Mouse (Mus musculus) stomach, postnatal 0 days (tissue): ENCODE measurements around the gene Ncam2. TPM values are rescaled to one million over a fixed set of nuclear protein-coding genes. Genes with fewer than 3 reads are reported as not detected.

Experiments
- ATAC-seq: fragments of 200-750 bp; cut with Nextera tagmentation; 2 replicates; pipeline ENCODE4 v1.8.0; 2017; ENCODE audit not compliant: low FRiP score, low TSS enrichment
- DNase-seq: peaks from one replicate; pipeline ENCODE4 v3.0.0-alpha.2; 2016; ENCODE audit warnings: low spot score
- H3K27ac ChIP-seq: fragments of 300-500 bp; sonication (generic); replicated peaks from 2 replicates; pipeline ENCODE4 v1.5.1; 2014; ENCODE audit warnings: mild to moderate bottlenecking, control low read depth
- H3K27me3 ChIP-seq: fragments of 300-500 bp; sonication (generic); 2 replicates; pipeline ENCODE4 v1.6.1; 2014; ENCODE audit warnings: low read length; ENCODE audit not compliant: control insufficient read depth, insufficient read depth
- H3K36me3 ChIP-seq: fragments of 300-500 bp; sonication (generic); 2 replicates; pipeline ENCODE4 v1.6.1; 2014; ENCODE audit warnings: low read length, mixed read lengths; ENCODE audit not compliant: control insufficient read depth, insufficient read depth
- H3K4me1 ChIP-seq: fragments of 300-500 bp; sonication (generic); replicated peaks from 2 replicates; pipeline ENCODE4 v1.6.1; 2014; ENCODE audit warnings: antibody characterized with exemption; ENCODE audit not compliant: control insufficient read depth, insufficient read depth
- H3K4me2 ChIP-seq: fragments of 300-500 bp; sonication (generic); replicated peaks from 2 replicates; pipeline ENCODE4 v1.6.1; 2014; ENCODE audit warnings: low read depth, mild to moderate bottlenecking, control low read depth, moderate library complexity
- H3K4me3 ChIP-seq: fragments of 300-500 bp; sonication (generic); 2 replicates; pipeline ENCODE4 v1.5.1; 2014; ENCODE audit warnings: low read depth, low read length, control low read depth
- H3K9ac ChIP-seq: fragments of 300-500 bp; sonication (generic); 2 replicates; pipeline ENCODE4 v1.6.1; 2014; ENCODE audit warnings: mild to moderate bottlenecking, low read length, control low read depth, mixed read lengths
- H3K9me3 ChIP-seq: fragments of 300-500 bp; sonication (generic); 2 replicates; pipeline ENCODE4 v1.6.1; 2016; ENCODE audit warnings: low read length; ENCODE audit not compliant: control insufficient read depth
- CTCF ChIP-seq: IDR thresholded peaks from 2 replicates; pipeline ENCODE4 v1.5.1; 2016; ENCODE audit warnings: antibody characterized with exemption, low read depth, mild to moderate bottlenecking, moderate library complexity
- EP300 ChIP-seq: optimal IDR thresholded peaks from 2 replicates; pipeline ENCODE3; 2016; ENCODE audit warnings: antibody characterized with exemption
- WGBS: fragments of 180-500 bp; shearing (Covaris S2); extraction: QIAGEN DNeasy Blood & Tissue Kit; methylation state at CpG from one replicate; pipeline ENCODE4 v1.1.7; 2014; 5-methylcytosine and 5-hydroxymethylcytosine counted together
- polyA plus RNA-seq: library from polyadenylated mRNA; unstranded; fragments of >200 nt; fragmentation: Nextera tagmentation; extraction: Ambion mirVana; gene quantifications from 2 replicates; pipeline ENCODE4 v1.2.1, GENCODE M21; 2015

Ncam2 gene
- polyA plus RNA-seq, 1 experiment from 2014 or later, result 1.3 TPM

GRCm38 (mm10) chr16:81204405-81205034, 4.0 kb downstream of the Ncam2 start:
- DNase-seq (no peak), ATAC-seq (no peak)
- Histone ChIP-seq H3K27ac (no peak overlapping the region), H3K4me2 (no peak overlapping the region), H3K4me1 (no peaks in the 10 kb centered on the region), H3K27me3 (no peaks in the 10 kb centered on the region), H3K36me3 (no peaks in the 10 kb centered on the region), H3K9ac (no peak overlapping the region), H3K9me3 (no peaks in the 10 kb centered on the region), H3K4me3 (no peak overlapping the region)
- WGBS, result 76% methylated on average over 12 of the region's 12 CpGs
- no peak for TF ChIP-seq EP300
- TF ChIP-seq CTCF, result no peak

GRCm38 (mm10) chr16:81221176-81221575, 20.7 kb downstream of the Ncam2 start:
- no peak for TF ChIP-seq EP300
- Histone ChIP-seq H3K27ac (no peak overlapping the region), H3K4me2 (no peak overlapping the region), H3K9ac (no peak overlapping the region), H3K4me1 (no peaks in the 10 kb centered on the region), H3K36me3 (no peaks in the 10 kb centered on the region), H3K9me3 (no peaks in the 10 kb centered on the region), H3K4me3 (no peak overlapping the region), H3K27me3 (no peaks in the 10 kb centered on the region)
- 83% methylated on average over 3 of the region's 3 CpGs for WGBS
- DNase-seq (no peak), ATAC-seq (no peak)

- Histone ChIP-seq H3K4me1 (no peaks in the 10 kb centered on the region), H3K27me3 (no peaks in the 10 kb centered on the region), H3K4me2 (no peak overlapping the region), H3K9me3 (no peaks in the 10 kb centered on the region), H3K4me3 (no peak overlapping the region), H3K9ac (no peak overlapping the region), H3K27ac (no peak overlapping the region), H3K36me3 (no peaks in the 10 kb centered on the region)
- WGBS, result 53% methylated on average over 1 of the region's 1 CpGs
- TF ChIP-seq CTCF (no peak), EP300 (no peak)
- DNase-seq (no peak), ATAC-seq (no peak)
Measured at GRCm38 (mm10) chr16:81223841-81224240, 23.3 kb downstream of the Ncam2 start.

GRCm38 (mm10) chr16:81224253-81224652, 23.8 kb downstream of the Ncam2 start:
- ATAC-seq (no peak), DNase-seq (no peak)
- no peaks in the 10 kb centered on the region for H3K27me3 ChIP-seq
- H3K4me1 ChIP-seq, result no peaks in the 10 kb centered on the region
- TF ChIP-seq CTCF, result no peak
- no peak for TF ChIP-seq EP300
- no peak overlapping the region for H3K9ac ChIP-seq
- no peaks in the 10 kb centered on the region for H3K36me3 ChIP-seq
- no peak overlapping the region for H3K4me3 ChIP-seq
- H3K27ac ChIP-seq, result no peak overlapping the region
- no peak overlapping the region for H3K4me2 ChIP-seq
- no peaks in the 10 kb centered on the region for H3K9me3 ChIP-seq

- ATAC-seq (no peak), DNase-seq (no peak)
- Histone ChIP-seq H3K9me3 (no peaks in the 10 kb centered on the region), H3K4me1 (no peaks in the 10 kb centered on the region), H3K27ac (no peak overlapping the region), H3K4me3 (no peak overlapping the region), H3K36me3 (no peaks in the 10 kb centered on the region), H3K27me3 (no peaks in the 10 kb centered on the region), H3K9ac (no peak overlapping the region), H3K4me2 (no peak overlapping the region)
- TF ChIP-seq EP300 (no peak), CTCF (no peak)
Measured at GRCm38 (mm10) chr16:81254875-81255274, 54.4 kb downstream of the Ncam2 start.

GRCm38 (mm10) chr16:81260429-81260828, 59.9 kb downstream of the Ncam2 start:
- Histone ChIP-seq H3K36me3 (no peaks in the 10 kb centered on the region), H3K27ac (no peak overlapping the region), H3K4me2 (no peak overlapping the region), H3K27me3 (no peaks in the 10 kb centered on the region), H3K9ac (no peak overlapping the region), H3K4me1 (no peaks in the 10 kb centered on the region), H3K9me3 (no peaks in the 10 kb centered on the region), H3K4me3 (no peak overlapping the region)
- WGBS, result 36% methylated on average over 2 of the region's 2 CpGs
- no peak for ATAC-seq
- TF ChIP-seq CTCF (no peak), EP300 (no peak)
- no peak for DNase-seq
